Mouse (Mus musculus) lung, postnatal 0 days (tissue): Measurements from ENCODE around the gene Oxct2a.

Experiments used
- CTCF ChIP-seq: IDR thresholded peaks from 2 replicates; pipeline ENCODE4 v1.5.1; 2016; ENCODE audit warnings: antibody characterized with exemption, mild to moderate bottlenecking
- EP300 ChIP-seq: IDR thresholded peaks from 2 replicates; pipeline ENCODE4 v1.6.1; 2016; ENCODE audit warnings: antibody characterized with exemption, mild to moderate bottlenecking, control low read depth

- no peak for TF ChIP-seq EP300
- no peak for TF ChIP-seq CTCF
Observed at GRCm38 (mm10) chr4:123289038-123289437, 34.4 kb downstream of the Oxct2a start.
